Mouse (Mus musculus) T-helper 17 cell (primary cell): ENCODE data around the gene Myo6.

Source experiments
- in situ Hi-C, 2 experiments: fragments of 300-600 bp; cut with MboI, MseI; formaldehyde crosslinking; loops; 1 replicate in 1 of 2; 2 replicates in 1 of 2; pipeline ENCODE4 v1.15.1; 2025; ENCODE audit warnings: high pct_unique_total_duplicates in 2 of 2

The Myo6 gene

DNA sequence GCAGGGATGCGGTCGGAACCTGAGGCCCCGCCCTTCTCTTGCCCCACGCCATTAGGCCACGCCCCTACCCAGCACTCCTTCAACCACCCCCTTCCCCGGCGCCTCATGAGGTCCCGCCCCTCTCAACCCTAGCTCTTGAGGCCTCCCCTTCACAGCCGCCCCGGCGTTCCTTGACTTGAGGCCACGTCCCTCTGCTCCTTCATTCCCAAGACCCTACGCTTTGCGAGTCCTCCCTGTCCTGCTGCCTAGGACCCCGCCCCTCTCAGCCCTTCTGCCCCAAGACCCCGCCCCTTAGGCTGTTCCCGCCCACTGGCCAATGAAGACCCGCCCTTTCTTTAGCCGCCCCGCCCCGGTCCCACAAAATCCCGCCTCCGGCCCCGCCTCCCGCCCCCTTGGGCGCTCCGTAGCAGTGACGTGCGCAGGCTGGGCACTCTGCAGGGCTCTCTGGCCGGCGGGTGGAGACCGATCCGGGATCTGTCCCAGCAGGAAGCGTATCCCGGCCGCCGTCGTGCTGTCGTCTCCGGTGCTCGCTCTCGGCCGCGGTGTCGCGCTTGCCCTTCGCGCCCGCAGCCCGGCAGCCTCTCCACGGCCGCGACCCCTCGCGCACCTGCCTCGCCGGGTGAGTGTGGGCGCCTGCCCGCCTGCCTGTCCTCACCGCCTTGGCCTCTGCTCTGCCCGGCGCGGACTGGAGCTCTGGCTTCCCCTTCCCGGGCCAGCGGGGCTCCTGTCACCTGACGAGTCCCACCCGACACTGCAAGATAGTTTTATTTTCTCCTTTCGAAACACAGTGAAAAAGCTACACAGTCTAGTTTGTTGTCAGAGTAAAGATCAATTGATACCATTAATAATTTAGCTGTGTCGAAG lies at the start of gene Myo6:
Gene Myo6 (plus strand): TSS at position 421 of the 864 bp plus-strand sequence.
- in situ Hi-C loops = no loop called here

- in situ Hi-C loops = no loop called here
Observed at GRCm38 (mm10) chr9:80145992-80146587, 18.7 kb upstream of the Myo6 start.

DNA sequence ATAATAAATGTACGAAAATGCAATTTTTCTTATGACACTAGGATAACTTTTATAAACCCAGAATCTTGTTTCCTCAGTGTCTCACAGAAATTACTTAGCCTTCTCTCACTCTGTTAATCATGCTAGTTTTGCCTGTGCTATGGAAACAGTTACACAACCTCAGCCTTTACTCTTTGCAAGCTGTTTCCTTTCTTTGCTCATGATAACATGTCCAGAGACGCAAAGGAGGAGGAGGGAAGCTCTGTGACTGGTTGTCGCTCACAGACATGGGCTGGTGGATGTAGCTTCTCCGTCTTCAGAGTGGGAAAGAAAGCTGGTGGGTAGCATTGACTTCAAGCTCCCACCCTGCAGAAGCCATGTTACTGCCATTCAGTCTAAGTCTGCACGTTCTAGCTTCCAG lies 15.2 kb upstream of the Myo6 start:
- in situ Hi-C loops = no loop called here

DNA sequence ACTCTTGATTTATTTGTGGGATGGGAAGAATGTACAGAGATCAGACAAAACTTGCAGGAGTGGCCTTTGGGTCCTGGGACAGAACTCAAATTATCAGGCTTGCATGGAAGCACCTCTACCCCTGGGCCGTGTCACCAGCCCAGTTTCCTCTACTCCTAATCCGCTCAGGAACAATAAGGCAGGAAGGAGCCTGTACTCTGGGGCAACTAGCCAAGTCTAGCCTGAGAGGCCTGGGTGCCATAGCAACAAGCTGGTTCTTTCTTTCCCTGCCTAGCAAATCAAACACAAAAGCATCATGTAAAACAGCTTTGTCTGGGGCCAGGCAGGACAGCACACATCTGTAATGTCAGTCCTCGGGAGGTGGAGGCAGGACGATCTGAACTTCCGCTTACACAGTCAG lies 9.6 kb upstream of the Myo6 start:
- in situ Hi-C loops = no loop called here

GRCm38 (mm10) chr9:80156780-80157179 lies 8.1 kb upstream of the Myo6 start:
- in situ Hi-C loops = no loop called here

DNA sequence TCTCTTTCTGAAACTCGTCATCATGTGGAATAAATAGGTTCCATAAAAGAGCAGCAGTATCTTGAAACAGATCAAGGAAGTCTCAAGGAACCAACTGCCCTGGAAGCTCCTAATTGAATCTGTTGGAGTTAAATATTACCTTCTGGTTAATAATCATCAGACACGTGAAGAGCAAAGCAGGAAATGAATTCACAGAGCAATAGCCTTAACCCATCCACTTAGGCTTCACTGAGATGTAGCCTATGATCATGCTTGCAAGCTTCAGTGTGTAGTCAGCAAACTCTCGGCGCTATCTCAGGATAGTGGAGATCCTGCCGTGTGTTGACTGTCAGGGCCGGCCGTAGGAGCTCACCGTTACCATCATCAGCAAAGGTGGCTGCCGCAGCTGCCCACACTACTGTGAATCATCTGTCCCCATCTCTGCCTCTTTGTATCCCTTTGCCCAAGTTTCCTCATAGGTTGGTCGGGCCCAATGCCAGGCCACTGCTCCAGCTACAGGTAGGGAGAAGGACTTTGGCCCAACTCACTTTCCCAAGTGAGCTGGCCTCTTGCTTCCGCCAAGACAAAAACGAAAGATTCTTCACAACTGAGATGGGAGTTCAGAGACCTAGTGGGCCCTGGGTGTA lies 6.9 kb upstream of the Myo6 start:
- in situ Hi-C loops = no loop called here

- in situ Hi-C loops = no loop called here
Observed at GRCm38 (mm10) chr9:80158937-80159336, 5.9 kb upstream of the Myo6 start.

GRCm38 (mm10) chr9:80161451-80161850 lies 3.4 kb upstream of the Myo6 start:
- in situ Hi-C loops = no loop called here

DNA sequence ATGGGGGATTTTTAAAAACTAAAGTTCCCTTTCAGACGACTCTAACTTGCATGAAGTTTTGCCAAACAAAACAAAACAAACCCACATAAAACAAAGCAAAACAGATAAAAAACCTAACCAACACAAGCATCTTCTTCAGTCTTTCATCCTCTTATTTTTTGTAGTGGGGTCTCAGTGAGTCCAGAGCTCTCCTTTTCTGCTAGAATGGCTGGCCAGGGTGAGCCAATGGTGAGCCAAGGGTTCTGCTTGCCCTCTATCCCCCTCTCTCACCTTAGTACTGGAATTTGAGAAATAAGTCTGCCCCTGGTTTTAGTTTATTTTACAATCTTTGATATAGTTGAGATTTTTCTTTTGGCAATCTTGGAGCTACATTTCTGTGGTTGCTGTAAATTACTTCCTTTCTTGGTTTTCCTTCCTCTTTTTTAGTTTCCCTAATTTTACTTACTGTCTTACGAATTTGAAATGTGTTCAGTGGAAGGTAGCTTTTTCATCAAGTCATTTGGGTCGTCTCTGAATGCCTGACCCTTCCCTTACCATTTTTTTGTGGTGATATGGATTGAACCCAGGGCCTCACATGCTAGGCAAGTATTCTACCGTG lies 1.6 kb upstream of the Myo6 start:
- in situ Hi-C loops = no loop called here

DNA sequence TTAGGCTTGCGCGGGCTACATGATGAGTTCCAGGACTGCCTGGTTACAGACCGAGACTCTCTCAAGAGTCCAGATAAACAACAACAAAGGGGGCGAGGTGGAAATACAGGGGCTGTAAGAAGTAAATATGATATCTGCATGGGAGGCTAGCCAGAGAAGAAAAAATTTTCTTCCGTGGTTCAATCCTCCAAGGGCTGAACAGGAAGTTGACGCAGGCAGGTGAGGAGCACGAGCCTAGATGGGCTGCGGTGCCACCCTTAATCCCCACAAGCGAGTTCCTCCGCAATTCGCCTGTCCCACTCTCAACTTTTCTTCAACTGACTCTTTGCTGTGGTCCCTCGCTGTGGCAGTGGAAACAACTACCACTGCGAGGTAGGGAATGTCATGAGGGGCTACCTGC lies 640 bp upstream of the Myo6 start:
- in situ Hi-C loops = no loop called here

- in situ Hi-C loops = no loop called here
Observed at GRCm38 (mm10) chr9:80165690-80166089, 859 bp downstream of the Myo6 start.

DNA sequence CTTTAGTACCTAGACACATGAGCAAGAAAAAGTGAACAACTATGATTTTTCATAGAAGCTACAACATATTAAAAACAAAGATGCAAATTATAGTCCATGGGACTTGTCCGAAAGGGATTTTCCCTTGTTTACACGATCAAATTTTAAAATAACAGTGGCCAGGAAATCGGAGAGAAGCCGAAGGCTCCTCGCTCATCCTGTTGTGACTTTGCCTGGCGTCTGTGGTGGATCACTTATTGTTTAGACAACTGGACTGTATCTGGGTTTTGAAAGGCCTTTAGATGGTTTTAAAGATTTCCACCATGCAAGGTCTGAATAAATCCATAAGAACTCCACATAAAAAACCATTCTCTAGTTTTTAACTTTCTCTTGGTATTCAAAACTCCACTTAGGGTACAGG lies 1.6 kb downstream of the Myo6 start:
- in situ Hi-C loops = no loop called here

DNA sequence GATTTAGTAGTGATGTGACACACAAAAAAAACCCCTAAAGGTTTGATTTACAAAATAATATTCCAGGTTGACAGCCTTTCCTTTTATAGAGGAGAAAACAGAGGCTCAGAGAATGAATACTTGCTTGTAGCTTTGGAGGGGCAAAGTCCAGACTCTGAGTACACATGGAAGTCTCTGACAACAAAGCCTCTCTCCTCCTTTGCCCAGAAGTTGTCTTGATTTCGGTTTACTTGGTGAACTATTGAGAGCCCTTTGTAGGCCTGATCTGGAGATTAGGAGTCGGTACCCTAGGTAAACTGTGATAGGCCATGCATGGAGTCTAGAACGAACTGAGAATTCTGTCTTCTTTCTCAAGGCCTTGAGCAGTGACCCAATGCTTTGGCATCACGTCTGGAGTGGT lies 2.3 kb downstream of the Myo6 start:
- in situ Hi-C loops = no loop called here

GRCm38 (mm10) chr9:80169551-80169950 lies 4.7 kb downstream of the Myo6 start:
- in situ Hi-C loops = no loop called here

DNA sequence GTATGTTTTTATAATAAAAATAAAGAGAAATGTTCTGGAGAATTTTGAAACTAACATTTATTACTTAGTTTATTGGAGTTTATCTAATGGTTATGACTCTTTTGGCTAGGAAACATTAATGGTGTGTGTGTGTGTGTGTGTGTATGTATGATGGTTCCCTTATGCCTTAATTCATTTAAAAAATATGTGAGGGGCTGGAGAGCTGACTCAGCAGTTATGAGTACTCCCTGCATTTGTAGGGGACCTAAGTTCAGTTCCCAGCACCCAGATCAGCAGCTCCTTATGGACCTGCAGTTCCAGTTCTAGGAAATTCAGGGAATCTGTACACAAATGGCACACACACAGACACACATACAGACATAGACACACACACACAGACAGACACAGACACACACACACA lies 6.4 kb downstream of the Myo6 start:
- in situ Hi-C loops = no loop called here

GRCm38 (mm10) chr9:80172396-80173222 lies 7.8 kb downstream of the Myo6 start:
- in situ Hi-C loops = no loop called here

DNA sequence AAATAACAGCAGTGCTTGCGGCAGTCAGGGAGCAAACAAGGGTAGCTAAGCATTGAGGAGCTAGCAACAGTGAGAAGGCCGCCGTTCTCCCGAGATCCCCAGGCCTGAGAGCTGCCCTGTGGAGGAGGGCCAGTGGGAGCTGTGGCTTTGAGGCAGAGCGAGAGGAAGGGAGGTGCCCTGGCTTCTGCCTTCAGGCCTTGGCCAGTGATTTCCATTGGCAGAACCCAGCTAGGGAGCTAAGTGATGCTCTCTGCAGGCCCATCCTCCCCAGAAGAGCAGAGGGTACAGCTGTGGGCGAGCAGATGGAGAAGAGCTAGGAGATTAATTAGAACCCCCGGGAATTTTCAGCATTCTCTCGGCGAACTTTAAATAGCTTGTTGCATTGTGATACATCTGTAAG lies 8.8 kb downstream of the Myo6 start:
- in situ Hi-C loops = no loop called here

- in situ Hi-C loops = no loop called here
Observed at GRCm38 (mm10) chr9:80176696-80177478, 12.1 kb downstream of the Myo6 start.

DNA sequence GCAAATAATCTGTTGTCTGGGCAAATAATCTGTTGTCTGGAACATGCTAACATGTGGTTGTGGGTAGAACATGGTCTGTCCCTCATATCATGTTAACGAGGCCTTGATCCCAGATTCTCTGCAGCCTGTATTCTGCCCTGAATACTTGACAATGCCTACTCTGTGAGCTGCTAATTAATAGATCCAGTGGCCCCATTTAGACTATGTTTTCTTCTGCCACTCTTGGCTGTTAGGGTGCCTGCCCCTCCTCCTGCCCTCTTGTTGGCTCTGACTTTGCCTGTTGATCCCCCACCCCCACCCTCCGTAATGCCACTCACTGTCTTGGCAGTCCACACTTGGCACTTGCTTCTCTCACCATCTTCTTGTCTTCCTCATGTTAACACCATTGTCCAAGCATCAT lies 13.8 kb downstream of the Myo6 start:
- in situ Hi-C loops = no loop called here

DNA sequence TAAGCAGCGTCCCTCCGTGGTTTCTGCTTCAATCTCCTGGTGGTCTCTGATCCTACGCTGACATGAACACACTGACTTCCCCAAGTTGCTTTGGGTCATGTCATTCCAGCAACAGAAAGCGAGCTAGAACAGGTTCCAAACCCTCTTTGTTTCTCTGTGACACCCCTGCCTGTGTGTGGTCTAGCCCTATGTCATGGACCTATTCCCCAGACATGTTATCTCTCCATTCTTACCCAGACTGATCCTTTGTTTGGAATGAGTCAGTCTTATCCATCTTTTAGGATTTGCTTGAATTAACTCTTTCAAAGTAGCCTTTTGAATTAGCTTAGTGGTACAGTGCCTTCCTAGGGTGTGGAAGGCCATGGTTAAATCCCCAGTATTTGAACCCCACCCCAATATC lies 14.9 kb downstream of the Myo6 start:
- in situ Hi-C loops = no loop called here

GRCm38 (mm10) chr9:80180771-80181170 lies 15.9 kb downstream of the Myo6 start:
- in situ Hi-C loops = no loop called here
